Mouse (Mus musculus) liver, embryonic 14.5 days (tissue): ENCODE data around the gene Pepd. TPM values are rescaled to one million over a fixed set of nuclear protein-coding genes. Genes with fewer than 3 reads are reported as not detected.

ENCODE experiments used
- ATAC-seq: fragments of 200-750 bp; cut with Nextera tagmentation; 2 replicates; pipeline ENCODE4 v1.8.0; 2017; ENCODE audit warnings: moderate number of reproducible peaks, mild to moderate bottlenecking, moderate library complexity; ENCODE audit not compliant: insufficient read depth
- DNase-seq, 3 experiments: peaks; one replicate each; pipeline ENCODE4 v3.0.0-alpha.2; 2012 to 2013; ENCODE audit warnings: low read depth in 3 of 3, low spot score in 3 of 3
- H3K27ac ChIP-seq: fragments of 300-500 bp; sonication (generic); 2 replicates; pipeline ENCODE4 v1.5.1; 2014; ENCODE audit warnings: moderate library complexity, mild to moderate bottlenecking, control low read depth, inconsistent platforms
- H3K27me3 ChIP-seq: fragments of 300-500 bp; sonication (generic); 2 replicates; pipeline ENCODE4 v1.6.1; 2014; ENCODE audit warnings: mild to moderate bottlenecking, low read length, moderate library complexity; ENCODE audit not compliant: control insufficient read depth, insufficient read depth
- H3K36me3 ChIP-seq: fragments of 300-500 bp; sonication (generic); replicated peaks from 2 replicates; pipeline ENCODE4 v1.6.1; 2014; ENCODE audit warnings: low read depth; ENCODE audit not compliant: control insufficient read depth, insufficient read depth
- H3K4me1 ChIP-seq, 2 experiments: fragments of 200-500 bp in 1 of 2; fragments of 300-500 bp in 1 of 2; sonication (generic) in 1 of 2; replicated peaks; 2 replicates each; pipeline ENCODE4 v1.6.1; 2012 to 2014; ENCODE audit warnings: antibody characterized with exemption in 1 of 2, inconsistent platforms in 1 of 2, low read length in 1 of 2; ENCODE audit not compliant: control insufficient read depth in 2 of 2, insufficient read depth in 2 of 2
- H3K4me2 ChIP-seq: fragments of 300-500 bp; sonication (generic); 2 replicates; pipeline ENCODE4 v1.6.1; 2014; ENCODE audit warnings: low read depth, mild to moderate bottlenecking, control low read depth, moderate library complexity
- H3K4me3 ChIP-seq, 2 experiments: fragments of 200-500 bp in 1 of 2; fragments of 300-500 bp in 1 of 2; sonication (generic) in 1 of 2; 2 replicates each; pipeline ENCODE4 v1.5.1; 2012 to 2014; ENCODE audit warnings: low read depth in 2 of 2, low read length in 2 of 2, mild to moderate bottlenecking in 2 of 2, control low read depth in 1 of 2, inconsistent platforms in 1 of 2, moderate library complexity in 1 of 2; ENCODE audit not compliant: insufficient read depth in 1 of 2
- H3K9ac ChIP-seq: fragments of 300-500 bp; sonication (generic); replicated peaks from 2 replicates; pipeline ENCODE4 v1.6.1; 2014; ENCODE audit warnings: mild to moderate bottlenecking, control low read depth, moderate library complexity
- H3K9me3 ChIP-seq: fragments of 300-500 bp; sonication (generic); 2 replicates; pipeline ENCODE4 v1.6.1; 2016; ENCODE audit warnings: low read length, mixed read lengths; ENCODE audit not compliant: control insufficient read depth
- CTCF ChIP-seq: IDR thresholded peaks from 2 replicates; pipeline ENCODE4 v1.5.1; 2016; ENCODE audit warnings: antibody characterized with exemption, low read depth, control low read depth
- EP300 ChIP-seq: IDR thresholded peaks from 2 replicates; pipeline ENCODE4 v1.6.1; 2016; ENCODE audit warnings: antibody characterized with exemption, low read depth
- WGBS: fragments of 180-500 bp; shearing (Covaris S2); extraction: QIAGEN DNeasy Blood & Tissue Kit; methylation state at CpG from one replicate; pipeline ENCODE4 v1.1.7; 2014; ENCODE audit not compliant: insufficient replicate concordance; 5-methylcytosine and 5-hydroxymethylcytosine counted together
- polyA plus RNA-seq, 2 experiments: library from polyadenylated mRNA; depleted of rRNA in 1 of 2; stranded (reverse) in 1 of 2; unstranded in 1 of 2; fragments of >200 nt; fragmentation: Nextera tagmentation in 1 of 2; extraction: Ambion mirVana in 1 of 2; gene quantifications; 2 replicates each; pipeline versions ENCODE4 v1.2.1 to v1.2.3; 2012 to 2014

Pepd gene
- polyA plus RNA-seq, 2 experiments = 43.0 to 50.3 TPM

DNA sequence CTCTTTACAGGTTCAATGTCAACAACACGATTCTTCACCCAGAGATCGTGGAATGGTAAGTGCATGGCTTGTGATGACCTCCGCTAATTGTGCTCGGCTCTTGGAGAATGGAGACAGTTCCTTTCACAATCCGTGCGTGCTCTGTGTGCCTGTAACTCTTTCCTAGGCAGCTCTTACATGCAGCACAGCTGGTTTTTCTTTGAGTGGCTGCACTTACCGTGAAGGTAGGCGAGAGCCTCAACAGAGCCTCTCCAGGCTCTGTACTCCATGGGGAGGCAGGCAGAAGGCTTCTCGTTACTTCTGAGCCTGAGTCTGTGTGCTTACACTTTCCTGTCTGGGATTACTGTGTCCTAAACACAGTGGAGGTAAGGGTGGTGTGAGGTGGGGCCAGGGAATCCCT lies 42.4 kb downstream of the Pepd start:
- Histone ChIP-seq H3K36me3 (no peaks in the 10 kb centered on the region), H3K9me3 (no peaks in the 10 kb centered on the region), H3K27me3 (no peaks in the 10 kb centered on the region), H3K4me1 (no peaks in the 10 kb centered on the region), H3K27ac (no peak overlapping the region), H3K4me3 (no peak overlapping the region), H3K4me2 (no peak overlapping the region), H3K9ac (no peak overlapping the region)
- 73% methylated on average over 9 of the region's 9 CpGs for WGBS
- no peak for TF ChIP-seq CTCF
- TF ChIP-seq EP300 = no peak
- no peak for ATAC-seq
- no peak for DNase-seq

GRCm38 (mm10) chr7:34955295-34955694 lies 43.1 kb downstream of the Pepd start:
- Histone ChIP-seq H3K4me3 (no peak overlapping the region), H3K9me3 (no peaks in the 10 kb centered on the region), H3K27ac (no peak overlapping the region), H3K27me3 (no peaks in the 10 kb centered on the region), H3K4me1 (no peaks in the 10 kb centered on the region), H3K9ac (no peak overlapping the region), H3K4me2 (no peak overlapping the region), H3K36me3 (no peaks in the 10 kb centered on the region)
- TF ChIP-seq CTCF (no peak), EP300 (no peak)
- 77% methylated on average over 3 of the region's 3 CpGs for WGBS
- no peak for DNase-seq
- ATAC-seq = no peak

DNA sequence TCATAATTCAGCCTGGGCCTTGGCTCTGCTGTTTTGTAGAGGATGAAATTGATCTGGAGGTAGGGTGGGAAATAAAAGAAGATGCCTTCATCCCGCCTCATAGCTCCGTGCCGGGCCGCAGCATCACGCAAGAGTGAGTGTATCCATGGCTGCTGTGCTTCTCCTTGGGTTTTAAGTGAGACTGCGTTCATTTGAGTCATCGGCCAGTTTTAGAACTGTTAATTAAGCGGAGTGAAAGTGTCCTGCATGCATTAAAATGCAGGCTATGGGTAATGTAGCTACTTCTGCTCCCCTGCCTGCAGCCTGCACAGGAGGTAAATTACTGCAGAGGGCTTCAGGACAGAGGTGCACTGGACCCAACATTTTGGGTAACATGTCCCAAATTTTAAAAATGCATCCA lies 45.0 kb downstream of the Pepd start:
- Histone ChIP-seq H3K4me1 (no peaks in the 10 kb centered on the region), H3K9me3 (no peaks in the 10 kb centered on the region), H3K4me3 (no peak overlapping the region), H3K9ac (no peak overlapping the region), H3K4me2 (no peak overlapping the region), H3K27ac (no peak overlapping the region), H3K36me3 (no peaks in the 10 kb centered on the region), H3K27me3 (no peaks in the 10 kb centered on the region)
- 83% methylated on average over 8 of the region's 8 CpGs for WGBS
- DNase-seq (no peak), ATAC-seq (no peak)
- TF ChIP-seq CTCF = no peak
- TF ChIP-seq EP300 = no peak

GRCm38 (mm10) chr7:34963889-34964645 lies 51.9 kb downstream of the Pepd start:
- ATAC-seq (no peak), DNase-seq (no peak)
- Histone ChIP-seq H3K9ac (no peak overlapping the region), H3K4me2 (no peak overlapping the region), H3K36me3 (no peaks in the 10 kb centered on the region), H3K9me3 (no peaks in the 10 kb centered on the region), H3K27me3 (no peaks in the 10 kb centered on the region), H3K4me1 (peaks cover 14 to 17% of the 10 kb centered on the region in 2 experiments), H3K27ac (no peak overlapping the region), H3K4me3 (no peak overlapping the region)
- 71% methylated on average over 11 of the region's 11 CpGs for WGBS
- TF ChIP-seq CTCF = no peak
- TF ChIP-seq EP300 = no peak

GRCm38 (mm10) chr7:34967362-34967761 lies 55.2 kb downstream of the Pepd start:
- no peak overlapping the region for H3K27ac ChIP-seq
- peaks cover 20 to 30% of the 10 kb centered on the region in 2 experiments for H3K4me1 ChIP-seq
- ATAC-seq (no peak), DNase-seq (no peak)
- H3K36me3 ChIP-seq = no peaks in the 10 kb centered on the region; the same call in 1 of the 2 replicates
- no peaks in the 10 kb centered on the region for H3K27me3 ChIP-seq
- 69% methylated on average over 3 of the region's 3 CpGs for whole genome bisulfite sequencing
- no peak for TF ChIP-seq CTCF
- no peak for TF ChIP-seq EP300
- no peak overlapping the region for H3K4me3 ChIP-seq
- H3K4me2 ChIP-seq = no peak overlapping the region
- no peak overlapping the region for H3K9ac ChIP-seq
- H3K9me3 ChIP-seq = peaks cover 2% of the 10 kb centered on the region
